Mouse (Mus musculus) megakaryocyte, embryonic 14.5 days (primary cell): ENCODE measurements around the gene Actr3b. TPM values are rescaled to one million over a fixed set of nuclear protein-coding genes. Genes with fewer than 3 reads are reported as not detected.

Experiments
- H3K27me3 ChIP-seq: replicated peaks from 2 replicates; pipeline ENCODE3; 2012; ENCODE audit warnings: inconsistent platforms
- H3K36me3 ChIP-seq: replicated peaks from 2 replicates; pipeline ENCODE3; 2012; ENCODE audit warnings: low read length, inconsistent platforms, mixed read lengths
- H3K4me1 ChIP-seq: 2 replicates; pipeline ENCODE4 v1.6.1; 2012; ENCODE audit warnings: inconsistent platforms
- H3K4me3 ChIP-seq: replicated peaks from 2 replicates; pipeline ENCODE3; 2012; ENCODE audit warnings: moderate library complexity, mild to moderate bottlenecking, inconsistent platforms
- H3K9me3 ChIP-seq: 2 replicates; pipeline ENCODE4 v1.6.1; 2012; ENCODE audit warnings: inconsistent platforms
- FLI1 ChIP-seq: IDR thresholded peaks from 2 replicates; pipeline ENCODE4 v1.6.1; 2012; ENCODE audit warnings: low read length, inconsistent platforms, mixed read lengths
- GATA1 ChIP-seq: IDR thresholded peaks from 3 replicates; pipeline ENCODE4 v1.6.1; 2012; ENCODE audit warnings: mixed read lengths, low read length, inconsistent platforms, borderline replicate concordance
- polyA plus RNA-seq: library from polyadenylated mRNA; stranded (reverse); fragments of >175 nt; gene quantifications from 2 replicates; pipeline ENCODE4 v1.2.3, GENCODE M21; 2012; ENCODE audit warnings: low replicate concordance; ENCODE audit not compliant: insufficient read depth

Gene Actr3b
- polyA plus RNA-seq, 1 experiment: 1.4 TPM

DNA sequence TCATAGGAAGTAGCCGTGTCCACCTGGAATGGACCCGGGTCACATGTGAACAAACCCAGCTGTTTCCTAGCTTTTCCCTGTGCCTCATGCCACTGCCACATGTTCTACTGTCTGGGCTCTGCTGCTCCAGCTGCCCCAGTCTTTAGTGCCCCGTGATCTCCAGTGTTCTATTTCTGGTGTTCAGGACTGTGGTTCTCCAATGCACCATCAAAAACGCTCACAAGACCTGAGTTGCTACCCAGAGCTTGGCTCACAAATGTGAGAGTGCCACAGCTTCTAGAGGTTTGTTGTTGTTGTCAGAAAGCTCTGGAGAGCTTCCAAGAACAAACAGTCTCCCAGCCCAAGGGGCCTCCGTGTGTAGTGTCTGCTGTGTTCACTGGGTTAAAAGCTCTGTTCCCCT, 117.5 kb downstream of the Actr3b start:
- H3K9me3 ChIP-seq: no peaks in the 10 kb centered on the region
- no peaks in the 10 kb centered on the region; the same call in 1 of the 2 replicates for H3K4me1 ChIP-seq
- peaks cover 5% of the 10 kb centered on the region for H3K27me3 ChIP-seq
- no peak overlapping the region for H3K4me3 ChIP-seq
- no peak for TF ChIP-seq GATA1
- no peak for TF ChIP-seq FLI1
- H3K36me3 ChIP-seq: no peaks in the 10 kb centered on the region

DNA sequence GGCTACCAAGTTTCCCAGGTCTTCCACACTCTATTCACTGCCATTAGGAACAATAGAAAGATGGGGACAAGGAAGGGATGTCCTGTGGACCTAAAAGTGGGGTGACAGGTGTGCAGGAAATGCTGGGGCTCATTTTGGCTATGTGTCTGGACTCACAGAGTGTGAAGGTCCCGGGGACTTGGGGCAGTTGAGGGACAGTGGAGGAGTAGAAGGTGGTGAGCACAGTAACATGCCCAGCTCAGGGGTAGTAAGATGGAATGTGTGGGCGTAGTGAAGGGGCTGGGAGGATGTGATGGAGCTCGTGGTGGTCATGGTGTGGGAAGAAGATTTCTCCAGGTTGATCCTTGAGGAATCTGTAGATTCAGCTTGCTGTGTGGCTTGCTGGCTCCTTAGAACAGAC, 118.2 kb downstream of the Actr3b start:
- Histone ChIP-seq H3K4me1 (no peaks in the 10 kb centered on the region; the same call in 1 of the 2 replicates), H3K27me3 (peaks cover 5% of the 10 kb centered on the region), H3K9me3 (no peaks in the 10 kb centered on the region), H3K4me3 (no peak overlapping the region), H3K36me3 (no peaks in the 10 kb centered on the region)
- TF ChIP-seq FLI1 (no peak), GATA1 (no peak)

DNA sequence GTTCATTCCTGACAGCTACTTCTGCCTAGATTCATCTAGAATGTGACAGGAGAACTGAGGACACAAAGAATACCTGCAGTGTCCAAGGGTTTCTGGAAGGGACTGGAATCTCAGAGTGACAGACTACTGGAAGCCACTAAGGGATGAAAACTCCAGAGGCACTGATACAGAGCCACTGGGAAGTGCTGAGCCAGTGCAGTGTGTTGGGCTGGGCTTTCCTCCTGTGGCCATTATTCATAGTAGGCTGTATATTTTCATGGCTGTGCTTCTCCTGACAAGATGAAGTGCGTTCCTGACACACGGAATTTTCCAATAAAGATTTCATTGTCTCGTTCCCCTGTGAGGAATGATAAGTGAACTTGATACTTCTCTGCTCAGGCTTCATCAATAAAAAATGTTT, 126.9 kb downstream of the Actr3b start:
- no peaks in the 10 kb centered on the region for H3K36me3 ChIP-seq
- TF ChIP-seq FLI1 (no peak), GATA1 (no peak)
- peaks cover 26% of the 10 kb centered on the region for H3K9me3 ChIP-seq
- H3K4me1 ChIP-seq: no peaks in the 10 kb centered on the region
- no peaks in the 10 kb centered on the region for H3K27me3 ChIP-seq
- no peak overlapping the region for H3K4me3 ChIP-seq

DNA sequence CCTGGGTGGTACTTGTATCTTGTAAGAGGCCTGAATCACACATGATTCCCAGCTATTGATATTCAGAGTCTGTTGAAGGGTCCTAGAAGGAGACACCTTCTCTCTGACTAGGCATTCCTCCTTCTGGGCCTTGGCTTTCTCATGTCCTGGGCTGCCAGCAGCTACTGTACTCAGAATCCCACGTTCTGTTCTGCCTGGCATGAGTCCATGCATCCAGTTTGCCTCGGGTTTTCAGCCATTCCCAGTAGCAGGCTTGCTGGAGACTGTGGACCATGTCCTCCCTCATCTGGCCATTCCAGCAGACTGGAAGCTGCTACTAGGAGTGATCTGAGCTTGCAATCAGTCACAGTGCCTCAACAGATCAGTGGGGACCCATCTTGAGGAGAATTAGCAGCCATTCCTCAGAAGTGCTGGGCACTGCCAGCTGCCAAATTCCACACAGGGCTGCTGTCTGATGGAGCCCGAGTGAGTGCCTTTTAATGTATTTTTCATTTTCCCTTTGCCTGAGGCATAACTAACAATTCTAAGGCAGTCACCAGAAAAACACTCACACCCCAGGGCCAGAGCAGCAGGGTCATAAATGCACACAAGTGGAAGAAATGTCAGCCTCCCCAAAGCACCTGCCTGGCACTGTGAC, 130.1 kb downstream of the Actr3b start:
- TF ChIP-seq GATA1 (no peak), FLI1 (no peak)
- Histone ChIP-seq H3K4me1 (no peaks in the 10 kb centered on the region), H3K4me3 (no peak overlapping the region), H3K27me3 (no peaks in the 10 kb centered on the region), H3K9me3 (peaks cover 20% of the 10 kb centered on the region), H3K36me3 (no peaks in the 10 kb centered on the region)

DNA sequence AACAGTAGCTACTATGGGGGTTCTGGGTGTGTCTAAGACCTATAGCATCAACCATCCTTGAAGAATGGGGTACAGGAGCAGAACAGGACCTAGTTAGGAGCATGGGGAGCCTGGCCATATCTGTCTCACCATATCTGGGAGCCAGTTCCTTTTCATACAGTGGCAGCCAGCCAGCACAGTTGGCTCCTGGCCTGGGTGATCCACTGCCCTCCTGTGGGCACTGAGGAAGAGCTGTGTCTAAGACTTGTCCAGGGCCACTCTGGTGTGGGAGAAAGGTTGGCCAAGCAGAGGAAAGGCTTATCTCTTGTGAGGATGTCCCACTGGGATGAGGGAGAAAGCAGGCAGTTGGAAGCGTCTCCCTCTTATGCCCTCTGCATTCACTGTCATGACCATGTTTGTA, 131.5 kb downstream of the Actr3b start:
- Histone ChIP-seq H3K4me1 (no peaks in the 10 kb centered on the region), H3K36me3 (no peaks in the 10 kb centered on the region), H3K9me3 (peaks cover 7% of the 10 kb centered on the region; the same call in 1 of the 2 replicates), H3K27me3 (no peaks in the 10 kb centered on the region), H3K4me3 (no peak overlapping the region)
- TF ChIP-seq GATA1: no peak
- TF ChIP-seq FLI1: no peak

Other genes with a start within 250 kb of the Actr3b start
- not detected in 2 replicates for gene Cct8l1, start 243.9 kb upstream of the Actr3b start, polyA plus RNA-seq
- gene Xrcc2, start 54.2 kb upstream of the Actr3b start, polyA plus RNA-seq: 0.81 TPM in 1 of 2 replicates, not detected in the other
- gene Gm21663, start 182.4 kb downstream of the Actr3b start, polyA plus RNA-seq: not detected in 2 replicates
- gene Gm21671, start 194.4 kb downstream of the Actr3b start, polyA plus RNA-seq: not detected in 2 replicates
- not detected in 2 replicates for gene Gm21680, start 212.7 kb downstream of the Actr3b start, polyA plus RNA-seq
- gene Gm21698, start 228.7 kb downstream of the Actr3b start, polyA plus RNA-seq: not detected in 2 replicates
- gene Gm1979, start 244.8 kb downstream of the Actr3b start, polyA plus RNA-seq: not detected in 2 replicates